Mouse (Mus musculus) macrophage (primary cell): ENCODE results near the gene E2f3. TPM values are rescaled to one million over a fixed set of nuclear protein-coding genes. Genes with fewer than 3 reads are reported as not detected.

Experiments used
- polyA plus RNA-seq: library from polyadenylated mRNA; stranded (reverse); fragments of 250-400 nt; gene quantifications from 3 replicates; pipeline ENCODE4 v1.2.4, GENCODE M21; 2018; ENCODE audit warnings: inconsistent platforms

E2f3 gene
- polyA plus RNA-seq, 1 experiment from 2014 or later, result 8.2 TPM

Other genes with a start within 250 kb of the E2f3 start
- 9.0 to 13.5 TPM (median 12.2 TPM) in 3 replicates for gene Cdkal1, start 130.4 kb downstream of the E2f3 start, polyA plus RNA-seq
- gene Mboat1, start 150.4 kb upstream of the E2f3 start, polyA plus RNA-seq, result 1.3 to 6.3 TPM (median 1.4 TPM) in 3 replicates